Mouse (Mus musculus): ENCODE data around the gene Slc12a8. TPM values are rescaled to one million over a fixed set of nuclear protein-coding genes. Genes with fewer than 3 reads are reported as not detected.
A peak's percentile ranks its signal among the peaks of the same experiment; 100 is the strongest.

The Slc12a8 gene
- polyA plus RNA-seq, 1 experiment, result 54.9 TPM

DNA sequence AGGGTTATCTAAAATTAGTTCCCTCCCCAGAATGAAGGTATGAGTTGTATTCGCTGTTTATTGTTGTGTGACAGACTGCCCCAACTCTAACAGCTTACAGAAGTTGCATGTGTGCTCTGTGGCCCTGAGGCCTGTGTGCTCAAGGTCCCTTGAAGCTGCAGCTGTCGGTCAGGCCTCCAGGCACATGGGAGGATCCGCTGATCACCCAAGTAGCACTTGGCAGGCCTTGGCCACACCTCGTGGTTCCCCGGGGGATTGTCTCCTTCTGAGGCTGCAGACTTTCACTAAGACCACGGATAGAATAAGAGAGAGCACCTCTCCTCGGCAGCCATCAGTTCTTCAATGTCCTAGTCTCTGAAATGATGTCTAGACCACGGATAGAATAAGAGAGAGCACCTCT is 19.3 kb downstream of the Slc12a8 start:
- WGBS, result 84% methylated on average over 8 of the region's 8 CpGs
- DNase-seq (ENCODE audit: low read depth, low spot score), result no peak

- WGBS, result 33% methylated on average over 21 of the region's 21 CpGs
- no peak for DNase-seq (ENCODE audit: low read depth, low spot score)
Observed at GRCm38 (mm10) chr16:33537499-33538225, 20.5 kb downstream of the Slc12a8 start.

- WGBS, result 95% methylated on average over 2 of the region's 2 CpGs
- DNase-seq (ENCODE audit: low read depth, low spot score), result no peak
Observed at GRCm38 (mm10) chr16:33544346-33544745, 27.2 kb downstream of the Slc12a8 start.

GRCm38 (mm10) chr16:33545530-33545929 is 28.4 kb downstream of the Slc12a8 start:
- DNase-seq (ENCODE audit: low read depth, low spot score), result no peak
- 49% methylated on average over 4 of the region's 4 CpGs for WGBS

- no peak for DNase-seq (ENCODE audit: low read depth, low spot score)
- 30% methylated on average over 9 of the region's 9 CpGs for WGBS
Observed at GRCm38 (mm10) chr16:33553689-33554342, 36.7 kb downstream of the Slc12a8 start.

DNA sequence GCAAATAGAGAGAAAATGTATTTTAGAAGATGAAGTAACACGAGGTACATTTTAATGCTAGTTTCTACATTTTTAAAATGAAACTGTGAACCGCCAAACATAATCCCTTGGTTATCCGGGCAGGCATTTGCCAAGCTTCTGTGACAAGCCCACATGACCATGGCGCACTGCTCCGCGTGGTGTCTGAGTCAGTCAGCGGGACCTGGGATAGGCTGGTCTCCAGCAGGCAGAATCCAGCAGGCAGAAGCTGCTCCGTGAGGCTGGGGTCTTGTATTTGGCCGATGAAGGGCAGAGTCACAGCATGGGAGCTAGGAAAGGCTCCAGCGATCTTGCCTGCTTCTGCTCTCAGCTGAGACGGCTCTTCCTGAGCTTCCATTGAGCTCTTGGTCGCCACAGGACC is 41.0 kb downstream of the Slc12a8 start:
- DNase-seq (ENCODE audit: low read depth, low spot score), result no peak
- 93% methylated on average over 12 of the region's 12 CpGs for WGBS

- DNase-seq (ENCODE audit: low read depth, low spot score), result peak; percentile 75
- WGBS, result 5% methylated on average over 6 of the region's 6 CpGs
Observed at GRCm38 (mm10) chr16:33560281-33560680, 43.2 kb downstream of the Slc12a8 start.

GRCm38 (mm10) chr16:33561308-33562009 is 44.3 kb downstream of the Slc12a8 start:
- 50% methylated on average over 12 of the region's 12 CpGs for WGBS
- peak; percentile 83 for DNase-seq (ENCODE audit: low read depth, low spot score)

GRCm38 (mm10) chr16:33562874-33563537 is 45.9 kb downstream of the Slc12a8 start:
- WGBS, result 33% methylated on average over 12 of the region's 12 CpGs
- DNase-seq (ENCODE audit: low read depth, low spot score), result no peak

DNA sequence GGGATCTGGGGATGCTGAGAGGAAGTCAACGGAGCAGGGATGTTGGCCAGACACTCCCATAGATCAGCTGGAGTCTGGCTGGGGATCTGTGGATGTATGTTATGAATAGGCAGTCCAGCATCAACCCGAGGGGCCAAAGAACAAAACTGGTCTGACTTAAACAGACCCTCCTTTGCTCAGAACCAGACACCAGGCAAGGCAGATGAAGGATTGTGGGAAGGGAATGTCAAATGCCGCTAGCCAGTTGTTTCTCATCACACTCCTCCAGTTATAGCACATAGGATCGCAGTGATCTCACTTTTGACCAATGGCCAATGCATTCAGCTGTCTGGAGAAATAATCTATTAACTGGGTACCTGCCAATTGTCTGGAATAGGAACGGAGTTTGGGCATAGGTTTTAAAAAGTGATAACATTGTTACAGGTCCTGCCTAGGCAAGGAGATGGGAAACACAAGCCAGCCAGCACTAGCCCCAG is 46.4 kb downstream of the Slc12a8 start:
- WGBS, result 59% methylated on average over 5 of the region's 5 CpGs
- DNase-seq (ENCODE audit: low read depth, low spot score), result no peak

DNA sequence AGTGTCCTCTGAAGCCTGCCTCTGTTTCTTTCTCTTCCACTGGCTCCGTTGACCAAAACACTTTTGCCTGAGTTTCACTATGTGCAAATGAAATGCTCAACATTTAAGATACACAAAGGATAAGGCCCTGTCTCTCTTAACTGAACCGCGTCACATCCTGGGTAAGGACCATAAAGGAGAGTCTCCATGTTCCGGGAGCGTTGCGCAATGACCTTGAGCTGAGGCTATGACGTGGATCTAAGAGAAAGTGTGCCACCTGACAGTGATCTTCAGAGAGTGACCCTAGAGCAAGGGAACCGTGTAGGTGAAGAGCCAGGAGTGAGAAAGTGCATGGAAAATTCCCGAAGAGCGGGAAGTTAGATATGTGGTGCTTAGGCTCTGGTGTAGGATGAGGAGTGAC is 49.3 kb downstream of the Slc12a8 start:
- DNase-seq (ENCODE audit: low read depth, low spot score), result no peak
- WGBS, result 77% methylated on average over 10 of the region's 10 CpGs

- no peak for DNase-seq (ENCODE audit: low read depth, low spot score)
- 65% methylated on average over 4 of the region's 4 CpGs for WGBS
Observed at GRCm38 (mm10) chr16:33567736-33568135, 50.6 kb downstream of the Slc12a8 start.

GRCm38 (mm10) chr16:33568269-33569016 is 51.3 kb downstream of the Slc12a8 start:
- 82% methylated on average over 12 of the region's 12 CpGs for WGBS

DNA sequence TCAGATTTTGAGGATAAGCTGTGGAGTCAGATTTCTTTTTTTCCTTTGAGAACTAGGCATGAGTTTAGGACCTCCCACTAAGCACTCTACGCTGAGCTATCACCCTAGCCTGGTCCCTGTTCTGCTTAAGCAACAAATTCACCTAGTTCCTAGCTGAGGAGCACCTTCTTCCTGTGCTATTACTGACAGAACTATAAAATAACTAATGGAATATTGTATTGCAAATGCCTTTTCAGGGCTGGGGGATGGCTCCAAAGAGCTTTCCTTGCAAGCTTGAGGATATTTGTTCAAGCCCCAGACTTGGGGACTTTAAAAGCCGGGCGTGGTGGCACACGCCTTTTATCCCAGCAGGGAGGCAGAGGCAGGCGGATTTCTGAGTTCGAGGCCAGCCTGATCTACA is 55.5 kb downstream of the Slc12a8 start:
- 91% methylated on average over 6 of the region's 6 CpGs for WGBS
- no peak for DNase-seq (ENCODE audit: low read depth, low spot score)

More at GRCm38 (mm10) chr16:33568269-33569016, 51.3 kb downstream of the Slc12a8 start:
- no peak for DNase-seq (ENCODE audit: low read depth, low spot score)

DNA sequence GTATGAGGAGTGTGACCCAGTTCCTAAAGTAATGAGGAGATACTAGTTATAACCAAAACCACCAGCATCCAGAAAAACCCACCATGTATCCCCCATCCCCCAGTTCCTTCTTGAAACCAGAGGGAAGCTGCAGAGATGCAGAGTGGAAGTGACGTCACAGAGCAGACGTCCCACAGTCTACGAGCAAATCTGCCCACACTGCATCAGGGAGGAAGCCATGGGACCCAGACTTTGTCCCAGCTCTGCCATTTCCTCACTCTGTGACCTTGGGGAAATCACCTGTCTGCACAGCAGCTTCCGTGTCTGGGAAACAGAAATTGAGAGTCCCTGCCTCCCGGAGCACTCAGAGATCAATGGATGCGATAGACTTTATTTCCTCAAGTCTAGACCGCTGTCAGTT is 56.6 kb downstream of the Slc12a8 start:
- WGBS, result 41% methylated on average over 7 of the region's 7 CpGs
- no peak for DNase-seq (ENCODE audit: low read depth, low spot score)

DNA sequence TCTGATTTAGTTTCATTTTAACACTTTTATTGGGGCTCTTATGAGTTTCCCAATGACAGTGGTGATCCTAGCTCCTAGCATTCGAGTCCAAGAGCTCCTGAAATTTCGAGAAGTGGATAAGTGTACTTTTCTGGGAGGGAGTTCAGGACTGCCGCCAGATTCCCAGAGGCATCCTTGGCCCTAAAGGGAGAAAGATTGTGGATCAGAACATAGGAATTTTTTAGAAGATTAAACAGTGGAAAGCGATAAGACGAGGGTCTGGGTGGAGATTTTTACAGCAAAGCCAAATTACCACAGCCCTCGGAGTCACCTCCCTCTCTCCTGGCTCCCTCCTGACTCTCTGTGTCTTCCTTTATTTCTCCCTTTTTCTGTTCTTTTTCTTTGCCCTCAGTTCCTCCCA is 58.6 kb downstream of the Slc12a8 start:
- DNase-seq (ENCODE audit: low read depth, low spot score), result no peak
- 69% methylated on average over 6 of the region's 6 CpGs for WGBS

GRCm38 (mm10) chr16:33576271-33577189 is 59.4 kb downstream of the Slc12a8 start:
- no peak for DNase-seq (ENCODE audit: low read depth, low spot score)
- WGBS, result 74% methylated on average over 36 of the region's 36 CpGs

DNA sequence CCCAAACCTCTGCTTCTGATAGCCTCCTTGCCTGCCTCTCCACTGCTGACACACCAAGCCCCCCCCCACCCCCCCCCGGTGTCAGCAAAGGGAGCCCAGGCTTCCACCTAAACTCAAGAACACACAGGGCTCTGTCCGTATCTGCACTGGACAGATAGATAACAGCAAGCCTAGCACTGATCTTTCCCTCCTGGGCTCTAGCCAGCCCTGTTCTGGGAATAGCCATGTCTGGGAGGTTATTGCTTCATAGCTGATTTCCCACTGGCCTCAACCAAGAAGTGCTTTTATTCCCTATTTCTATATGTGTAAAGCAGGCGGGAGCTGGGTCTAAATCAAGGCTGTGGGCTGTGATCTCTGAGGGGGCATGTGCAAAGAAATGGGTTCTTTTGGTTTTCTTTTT is 61.3 kb downstream of the Slc12a8 start:
- WGBS, result 84% methylated on average over 3 of the region's 3 CpGs
- no peak for DNase-seq (ENCODE audit: low read depth, low spot score)
